10 mouse cellular contexts compared by ENCODE assay signal in genomic region chr6:128133679-128134191, GRCm38 (mm10). TPM values are rescaled to one million over a fixed set of nuclear protein-coding genes. Genes with fewer than 3 reads are reported as not detected.
DNase-seq lines count a peak whose midpoint lies in the region; ATAC-seq and TF ChIP-seq lines count a peak whose summit lies in the region.
"Had no signal": no experiment of that assay in that cellular context is flagged by ENCODE, and none has a peak within 500 bp of the region (broad histone marks: within the 10 kb centered on the region; RNA-seq: fewer than 3 reads in every experiment).

No protein-coding gene starts in this region.

- no peak overlapping the region for H3K9ac ChIP-seq in forebrain, embryonic 16.5 days (replicated peaks; ENCODE audit: low read depth, low read length)
- H3K9ac ChIP-seq in forebrain, embryonic 15.5 days (replicated peaks), result no peak overlapping the region
- H3K9ac ChIP-seq in embryonic facial prominence, embryonic 11.5 days (replicated peaks; ENCODE audit: low read length), result peak overlapping the region; percentile 18; the same call in 1 of the 2 replicates
- no peak overlapping the region; the same call in 1 of the 2 replicates for H3K9ac ChIP-seq in intestine, postnatal 0 days (ENCODE audit: low read depth, low read length)
- no peak overlapping the region for H3K9ac ChIP-seq in liver, embryonic 16.5 days (ENCODE audit: low read depth, low read length)
- H3K9ac ChIP-seq: midbrain, embryonic 12.5 days had no signal

- H3K27me3 ChIP-seq in forebrain, embryonic 16.5 days (replicated peaks; ENCODE audit: control insufficient read depth, insufficient read depth, low read length), result no peaks in the 10 kb centered on the region
- H3K27me3 ChIP-seq in forebrain, embryonic 15.5 days, result no peaks in the 10 kb centered on the region
- no peaks in the 10 kb centered on the region for H3K27me3 ChIP-seq in embryonic facial prominence, embryonic 11.5 days (ENCODE audit: control insufficient read depth, insufficient read depth, low read length)
- no peaks in the 10 kb centered on the region for H3K27me3 ChIP-seq in intestine, postnatal 0 days (replicated peaks; ENCODE audit: control insufficient read depth, insufficient read depth, low read length)
- H3K27me3 ChIP-seq in liver, embryonic 16.5 days (ENCODE audit: control insufficient read depth, insufficient read depth, low read depth, low read length), result no peaks in the 10 kb centered on the region
- H3K27me3 ChIP-seq: midbrain, embryonic 12.5 days had no signal

- TF ChIP-seq CTCF in intestine, postnatal 0 days (IDR thresholded peaks at IDR 0.05; ENCODE audit: low read depth), result no peak

- H3K9me3 ChIP-seq in forebrain, embryonic 16.5 days (ENCODE audit: control insufficient read depth, low read length), result no peaks in the 10 kb centered on the region
- no peaks in the 10 kb centered on the region for H3K9me3 ChIP-seq in forebrain, embryonic 15.5 days
- no peaks in the 10 kb centered on the region for H3K9me3 ChIP-seq in embryonic facial prominence, embryonic 11.5 days (replicated peaks; ENCODE audit: control insufficient read depth, low read length)
- no peaks in the 10 kb centered on the region for H3K9me3 ChIP-seq in intestine, postnatal 0 days (ENCODE audit: control insufficient read depth)
- H3K9me3 ChIP-seq in liver, embryonic 16.5 days (replicated peaks; ENCODE audit: control insufficient read depth, low read length), result no peaks in the 10 kb centered on the region
- H3K9me3 ChIP-seq: midbrain, embryonic 12.5 days had no signal

- no peak overlapping the region for H3K4me2 ChIP-seq in forebrain, embryonic 16.5 days (ENCODE audit: low read length)
- no peak overlapping the region for H3K4me2 ChIP-seq in forebrain, embryonic 15.5 days (replicated peaks)
- H3K4me2 ChIP-seq in embryonic facial prominence, embryonic 11.5 days (ENCODE audit: low read depth, low read length), result no peak overlapping the region
- peak overlapping the region; percentile 40 for H3K4me2 ChIP-seq in intestine, postnatal 0 days (replicated peaks; ENCODE audit: low read depth)
- H3K4me2 ChIP-seq in liver, embryonic 16.5 days (ENCODE audit: low read depth, low read length), result peak overlapping the region; percentile 27; the same call in 1 of the 2 replicates
- H3K4me2 ChIP-seq: midbrain, embryonic 12.5 days had no signal

- peaks cover 10% of the 10 kb centered on the region; the same call in 1 of the 2 replicates for H3K4me1 ChIP-seq in forebrain, embryonic 16.5 days (replicated peaks; ENCODE audit: control insufficient read depth, insufficient read depth, low read length)
- peaks cover 5% of the 10 kb centered on the region; the same call in 1 of the 2 replicates for H3K4me1 ChIP-seq in forebrain, embryonic 15.5 days
- peaks cover 7% of the 10 kb centered on the region for H3K4me1 ChIP-seq in embryonic facial prominence, embryonic 11.5 days (ENCODE audit: control insufficient read depth, insufficient read depth, low read length)
- peaks cover 7% of the 10 kb centered on the region for H3K4me1 ChIP-seq in intestine, postnatal 0 days (replicated peaks; ENCODE audit: control insufficient read depth, insufficient read depth, low read length)
- H3K4me1 ChIP-seq in liver, embryonic 16.5 days (ENCODE audit: control insufficient read depth, low read depth, low read length), result peaks cover 6% of the 10 kb centered on the region

- no peak for ATAC-seq in forebrain, embryonic 16.5 days
- ATAC-seq in forebrain, embryonic 15.5 days (replicated peaks), result no peak
- no peak for ATAC-seq in embryonic facial prominence, embryonic 11.5 days (replicated peaks; ENCODE audit: insufficient number of reproducible peaks, low FRiP score, low TSS enrichment, low read depth)
- ATAC-seq in intestine, postnatal 0 days, result peak; percentile 20; the same call in 1 of the 2 replicates
- ATAC-seq in liver, embryonic 16.5 days (ENCODE audit: low read depth), result peak; percentile 64; the same call in 1 of the 2 replicates

- no peak overlapping the region for H3K4me3 ChIP-seq in forebrain, embryonic 16.5 days (replicated peaks; ENCODE audit: low read length)
- no peak overlapping the region for H3K4me3 ChIP-seq in forebrain, embryonic 15.5 days
- H3K4me3 ChIP-seq in embryonic facial prominence, embryonic 11.5 days (ENCODE audit: low read depth, low read length), result no peak overlapping the region
- no peak overlapping the region for H3K4me3 ChIP-seq in intestine, postnatal 0 days (ENCODE audit: low read depth, low read length)
- 0 out of 2 replicates have a peak overlapping the region, but pooled peaks have one; percentile 2 for H3K4me3 ChIP-seq in liver, embryonic 16.5 days (ENCODE audit: low read depth, low read length)
- H3K4me3 ChIP-seq: midbrain, embryonic 12.5 days had no signal

- peak overlapping the region; percentile 5; the same call in 1 of the 2 replicates for H3K27ac ChIP-seq in forebrain, embryonic 16.5 days (ENCODE audit: low read length)
- no peak overlapping the region for H3K27ac ChIP-seq in forebrain, embryonic 15.5 days (replicated peaks)
- H3K27ac ChIP-seq in embryonic facial prominence, embryonic 11.5 days (replicated peaks; ENCODE audit: low read depth, low read length), result no peak overlapping the region; the same call in 1 of the 2 replicates
- peak overlapping the region; percentile 46 for H3K27ac ChIP-seq in intestine, postnatal 0 days (ENCODE audit: low read depth, low read length)
- H3K27ac ChIP-seq in liver, embryonic 16.5 days (ENCODE audit: low read length), result peak overlapping the region; percentile 88
- H3K27ac ChIP-seq: midbrain, embryonic 12.5 days had no signal

- DNase-seq in embryonic facial prominence, embryonic 11.5 days (ENCODE audit: low spot score), result no peak
- no peak for DNase-seq in cerebellum, postnatal 10 days
- no peak for DNase-seq in Muller cell, postnatal 12 days (ENCODE audit: inconsistent ontology term)
- DNase-seq in urinary bladder, postnatal 25 days (ENCODE audit: low spot score), result no peak
- DNase-seq: cerebellum, postnatal 14 days had no signal

- 65% methylated on average over 10 of the region's 10 CpGs for WGBS in forebrain, embryonic 16.5 days
- WGBS in forebrain, embryonic 15.5 days, result 69% methylated on average over 10 of the region's 10 CpGs
- 65% methylated on average over 10 of the region's 10 CpGs for WGBS in embryonic facial prominence, embryonic 11.5 days
- 31% methylated on average over 10 of the region's 10 CpGs for WGBS in intestine, postnatal 0 days
- WGBS in liver, embryonic 16.5 days (ENCODE audit: insufficient replicate concordance), result 38% methylated on average over 10 of the region's 10 CpGs

- no peaks in the 10 kb centered on the region for H3K36me3 ChIP-seq in forebrain, embryonic 16.5 days (ENCODE audit: control insufficient read depth, insufficient read depth)
- H3K36me3 ChIP-seq in forebrain, embryonic 15.5 days, result no peaks in the 10 kb centered on the region
- no peaks in the 10 kb centered on the region for H3K36me3 ChIP-seq in embryonic facial prominence, embryonic 11.5 days (replicated peaks; ENCODE audit: control insufficient read depth, insufficient read depth, low read depth, low read length)
- 0 out of 2 replicates have a peak, but pooled peaks cover 4% of the 10 kb centered on the region for H3K36me3 ChIP-seq in intestine, postnatal 0 days (ENCODE audit: control insufficient read depth, insufficient read depth)
- H3K36me3 ChIP-seq in liver, embryonic 16.5 days (ENCODE audit: control insufficient read depth, insufficient read depth), result no peaks in the 10 kb centered on the region; the same call in 1 of the 2 replicates
- H3K36me3 ChIP-seq: midbrain, embryonic 12.5 days had no signal

RNA-seq across cellular contexts. Expression of gene Tspan9, which starts 9.7 kb away (rescaled TPM):
- polyA plus RNA-seq in forebrain, embryonic 16.5 days (2015; fragmentation: Nextera tagmentation; extraction: Ambion mirVana), result 56.6 and 57.4 TPM in 2 replicates
- 45.9 and 47.7 TPM in 2 replicates for polyA plus RNA-seq in forebrain, embryonic 15.5 days (2015; fragmentation: Nextera tagmentation; extraction: Ambion mirVana)
- 63.9 and 71.7 TPM in 2 replicates for polyA plus RNA-seq in embryonic facial prominence, embryonic 11.5 days (2014; fragmentation: Nextera tagmentation; extraction: Ambion mirVana)
- 49.8 and 55.5 TPM in 2 replicates for polyA plus RNA-seq in intestine, postnatal 0 days (2015; fragmentation: Nextera tagmentation; extraction: Ambion mirVana)
- polyA plus RNA-seq in liver, embryonic 16.5 days (2015; fragmentation: Nextera tagmentation; extraction: Ambion mirVana), result 23.3 and 25.8 TPM in 2 replicates

Comparison
In these comparisons a context has a peak if more than half of its experiments do, and no peak if none do; other contexts are left out.
1. H3K27ac ChIP-seq: peak in forebrain, embryonic 16.5 days (single experiment), intestine, postnatal 0 days (single experiment) and liver, embryonic 16.5 days (single experiment); none in forebrain, embryonic 15.5 days (single experiment) and embryonic facial prominence, embryonic 11.5 days (single experiment).
2. ATAC-seq: peak in intestine, postnatal 0 days (single experiment) and liver, embryonic 16.5 days (single experiment); none in forebrain, embryonic 16.5 days (single experiment), forebrain, embryonic 15.5 days (single experiment) and embryonic facial prominence, embryonic 11.5 days (single experiment).
3. H3K4me2 ChIP-seq: peak in intestine, postnatal 0 days (single experiment) and liver, embryonic 16.5 days (single experiment); none in forebrain, embryonic 16.5 days (single experiment), forebrain, embryonic 15.5 days (single experiment) and embryonic facial prominence, embryonic 11.5 days (single experiment).